Mouse (Mus musculus) liver, embryonic 11.5 days (tissue): ENCODE measurements at regions not wholly inside any gene's neighbourhood (a gene's known extent, or its start where the extent isn't known, plus 50 kb on each side); places are given as distances from the start of the nearest gene placed in this dataset.

Source experiments
- ATAC-seq: fragments of 200-750 bp; cut with Nextera tagmentation; replicated peaks from 2 replicates; pipeline ENCODE4 v1.8.0; 2017; ENCODE audit warnings: moderate number of reproducible peaks, mild to moderate bottlenecking, moderate TSS enrichment, moderate library complexity; ENCODE audit not compliant: low FRiP score
- DNase-seq: peaks from one replicate; pipeline ENCODE4 v3.0.0-alpha.2; 2017; ENCODE audit warnings: low spot score
- H3K27ac ChIP-seq: fragments of 300-500 bp; sonication (generic); 2 replicates; pipeline ENCODE4 v1.5.1; 2014; ENCODE audit warnings: mild to moderate bottlenecking, low read depth, low read length, control low read depth
- H3K27me3 ChIP-seq: fragments of 300-500 bp; sonication (generic); replicated peaks from 2 replicates; pipeline ENCODE4 v1.6.1; 2014; ENCODE audit warnings: low read length, mixed read lengths; ENCODE audit not compliant: control insufficient read depth, insufficient read depth
- H3K36me3 ChIP-seq: fragments of 300-500 bp; sonication (generic); 2 replicates; pipeline ENCODE4 v1.6.1; 2014; ENCODE audit warnings: mild to moderate bottlenecking, low read length, moderate library complexity, mixed read lengths; ENCODE audit not compliant: control insufficient read depth, insufficient read depth
- H3K4me1 ChIP-seq: fragments of 300-500 bp; sonication (generic); replicated peaks from 2 replicates; pipeline ENCODE4 v1.6.1; 2014; ENCODE audit warnings: low read length, mixed read lengths; ENCODE audit not compliant: control insufficient read depth, insufficient read depth
- H3K4me2 ChIP-seq: fragments of 300-500 bp; sonication (generic); 2 replicates; pipeline ENCODE4 v1.6.1; 2014; ENCODE audit warnings: mild to moderate bottlenecking, control low read depth, moderate library complexity
- H3K4me3 ChIP-seq: fragments of 300-500 bp; sonication (generic); 2 replicates; pipeline ENCODE4 v1.5.1; 2014; ENCODE audit warnings: low read depth, low read length, control low read depth
- H3K9ac ChIP-seq: fragments of 300-500 bp; sonication (generic); 2 replicates; pipeline ENCODE4 v1.6.1; 2014; ENCODE audit warnings: low read depth, low read length, control low read depth
- H3K9me3 ChIP-seq: fragments of 300-500 bp; sonication (generic); 2 replicates; pipeline ENCODE4 v1.6.1; 2016; ENCODE audit warnings: low read length, inconsistent platforms, mixed read lengths; ENCODE audit not compliant: control insufficient read depth
- WGBS: fragments of 180-500 bp; shearing (Covaris S2); extraction: QIAGEN DNeasy Blood & Tissue Kit; methylation state at CpG from one replicate; pipeline ENCODE4 v1.1.7; 2014; 5-methylcytosine and 5-hydroxymethylcytosine counted together

DNA sequence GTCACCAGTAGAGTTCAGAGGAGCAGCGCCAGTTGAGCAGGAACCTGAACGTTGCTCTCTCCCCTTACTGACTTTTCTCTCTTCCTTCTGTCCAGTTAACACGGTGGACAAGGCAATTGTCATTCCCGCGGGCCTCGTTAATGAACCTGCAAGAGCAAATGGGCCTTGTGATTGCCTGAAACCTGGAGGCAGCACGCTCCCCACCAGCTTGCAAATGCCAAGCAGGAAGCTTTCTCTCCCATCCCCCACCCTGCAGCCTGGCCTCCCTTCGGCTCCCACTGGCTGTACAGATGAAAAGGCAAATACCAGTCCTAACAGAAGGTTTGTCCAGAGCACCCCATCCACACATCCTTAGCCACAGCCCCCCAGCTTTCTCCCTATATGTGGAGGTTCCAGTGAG lies 298.3 kb downstream of the Bcor start:
- Histone ChIP-seq H3K9ac (no peak overlapping the region), H3K27me3 (peaks cover 29% of the 10 kb centered on the region), H3K27ac (no peak overlapping the region), H3K36me3 (no peaks in the 10 kb centered on the region), H3K9me3 (no peaks in the 10 kb centered on the region), H3K4me1 (no peaks in the 10 kb centered on the region), H3K4me3 (no peak overlapping the region), H3K4me2 (no peak overlapping the region)
- DNase-seq (no peak), ATAC-seq (no peak)
- 23% methylated on average over 8 of the region's 8 CpGs for WGBS

DNA sequence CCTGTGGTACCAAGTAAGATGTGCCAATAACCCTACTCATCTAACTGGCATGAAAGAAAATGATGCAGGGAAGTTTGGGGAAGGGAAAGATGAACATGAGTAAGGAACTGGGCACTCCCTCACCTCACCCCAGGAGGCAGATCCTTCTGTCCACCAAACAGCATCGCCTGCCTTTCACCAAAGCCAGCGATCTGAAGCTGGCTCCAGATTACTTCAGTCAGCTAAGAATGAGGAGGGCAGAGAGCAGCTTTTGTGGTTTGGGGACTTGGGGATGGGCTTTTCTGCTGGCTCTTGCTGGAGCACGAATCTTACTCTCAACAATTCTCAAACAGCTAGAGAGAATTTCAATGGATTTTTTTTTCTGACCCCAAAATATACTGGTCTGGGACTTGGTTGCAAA lies 297.0 kb downstream of the Bcor start:
- no peak for ATAC-seq

GRCm38 (mm10) chrX:11873913-11874312 lies 286.2 kb downstream of the Bcor start:
- H3K9me3 ChIP-seq, result no peaks in the 10 kb centered on the region
- H3K4me3 ChIP-seq, result no peak overlapping the region
- 77% methylated on average over 6 of the region's 6 CpGs for WGBS
- no peak overlapping the region for H3K4me2 ChIP-seq
- no peak overlapping the region for H3K9ac ChIP-seq
- DNase-seq, result no peak
- no peaks in the 10 kb centered on the region for H3K4me1 ChIP-seq
- ATAC-seq, result no peak
- no peak overlapping the region for H3K27ac ChIP-seq
- H3K36me3 ChIP-seq, result no peaks in the 10 kb centered on the region
- H3K27me3 ChIP-seq, result no peaks in the 10 kb centered on the region; the same call in 1 of the 2 replicates

More for the DNA sequence above, 297.0 kb downstream of the Bcor start:
- H3K36me3 ChIP-seq, result no peaks in the 10 kb centered on the region
- 44% methylated on average over 3 of the region's 3 CpGs for WGBS
- H3K4me2 ChIP-seq, result no peak overlapping the region
- no peaks in the 10 kb centered on the region for H3K4me1 ChIP-seq
- H3K27me3 ChIP-seq, result peaks cover 29% of the 10 kb centered on the region
- H3K27ac ChIP-seq, result no peak overlapping the region
- no peak for DNase-seq
- no peak overlapping the region for H3K9ac ChIP-seq
- H3K4me3 ChIP-seq, result no peak overlapping the region
- no peaks in the 10 kb centered on the region for H3K9me3 ChIP-seq

GRCm38 (mm10) chrX:11876636-11877035 lies 283.5 kb downstream of the Bcor start:
- no peak for ATAC-seq
- 74% methylated on average over 7 of the region's 7 CpGs for WGBS

DNA sequence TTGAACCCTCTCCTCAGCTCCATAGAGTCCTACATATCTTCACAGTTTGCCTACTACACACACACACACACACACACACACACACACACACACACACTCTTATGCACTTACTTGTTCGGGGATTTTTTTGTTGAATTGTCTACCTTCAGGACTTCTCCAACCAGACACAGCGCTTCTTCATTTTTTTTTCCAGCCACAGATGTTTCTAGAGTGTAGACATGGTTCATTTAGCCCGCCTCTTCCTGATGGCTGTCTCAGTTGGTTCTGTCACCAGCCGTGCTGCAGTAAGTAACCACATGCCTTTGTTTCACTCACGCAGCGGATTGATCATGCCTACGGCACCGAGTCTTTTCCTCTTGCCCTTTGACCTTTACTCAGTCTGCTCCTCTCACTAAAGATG lies 282.1 kb downstream of the Bcor start:
- H3K4me2 ChIP-seq, result no peak overlapping the region
- 77% methylated on average over 8 of the region's 8 CpGs for WGBS
- no peaks in the 10 kb centered on the region; the same call in 1 of the 2 replicates for H3K27me3 ChIP-seq

More at GRCm38 (mm10) chrX:11876636-11877035, 283.5 kb downstream of the Bcor start:
- H3K9ac ChIP-seq, result no peak overlapping the region
- H3K4me1 ChIP-seq, result no peaks in the 10 kb centered on the region
- no peak overlapping the region for H3K27ac ChIP-seq
- no peak overlapping the region for H3K4me2 ChIP-seq
- DNase-seq, result no peak
- H3K36me3 ChIP-seq, result no peaks in the 10 kb centered on the region
- H3K27me3 ChIP-seq, result no peaks in the 10 kb centered on the region; the same call in 1 of the 2 replicates
- no peak overlapping the region for H3K4me3 ChIP-seq
- H3K9me3 ChIP-seq, result no peaks in the 10 kb centered on the region

DNA sequence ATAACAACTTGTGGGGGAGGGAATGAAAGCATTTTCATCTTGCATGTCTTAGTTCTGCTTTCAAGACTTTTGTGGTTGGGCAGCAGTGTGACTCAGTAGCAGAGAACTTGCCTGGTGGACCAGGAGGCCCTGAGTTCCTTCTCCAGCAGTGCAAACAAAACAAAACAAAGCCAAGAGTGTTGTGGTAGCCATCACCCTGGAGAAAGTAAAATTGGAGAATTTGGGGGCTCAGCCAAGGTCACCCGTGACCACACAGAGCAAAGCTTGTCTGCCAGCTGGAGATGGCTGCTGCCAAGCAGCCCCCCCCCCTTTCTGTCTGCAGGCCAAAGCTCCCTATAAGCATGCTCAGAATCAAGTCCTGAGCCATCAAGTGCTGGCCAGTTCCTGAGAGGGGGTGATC lies 279.2 kb downstream of the Bcor start:
- no peak overlapping the region for H3K9ac ChIP-seq
- no peak overlapping the region for H3K27ac ChIP-seq
- no peaks in the 10 kb centered on the region for H3K36me3 ChIP-seq
- no peak overlapping the region for H3K4me2 ChIP-seq
- ATAC-seq (no peak), DNase-seq (no peak)
- H3K4me1 ChIP-seq, result no peaks in the 10 kb centered on the region
- no peak overlapping the region for H3K4me3 ChIP-seq
- H3K9me3 ChIP-seq, result no peaks in the 10 kb centered on the region
- H3K27me3 ChIP-seq, result no peaks in the 10 kb centered on the region
- WGBS, result 100% methylated on average over 1 of the region's 1 CpGs

More for the DNA sequence above, 282.1 kb downstream of the Bcor start:
- Histone ChIP-seq H3K9ac (no peak overlapping the region), H3K36me3 (no peaks in the 10 kb centered on the region), H3K9me3 (no peaks in the 10 kb centered on the region), H3K4me1 (no peaks in the 10 kb centered on the region), H3K27ac (no peak overlapping the region), H3K4me3 (no peak overlapping the region)
- DNase-seq, result no peak
- no peak for ATAC-seq

GRCm38 (mm10) chrX:11883738-11884716 lies 276.1 kb downstream of the Bcor start:
- Histone ChIP-seq H3K9ac (no peak overlapping the region), H3K4me2 (no peak overlapping the region), H3K4me1 (no peaks in the 10 kb centered on the region), H3K9me3 (no peaks in the 10 kb centered on the region), H3K27me3 (0 out of 2 replicates have a peak, but pooled peaks cover 3% of the 10 kb centered on the region), H3K36me3 (no peaks in the 10 kb centered on the region), H3K4me3 (no peak overlapping the region), H3K27ac (no peak overlapping the region)
- ATAC-seq, result no peak
- 69% methylated on average over 10 of the region's 10 CpGs for WGBS
- no peak for DNase-seq

DNA sequence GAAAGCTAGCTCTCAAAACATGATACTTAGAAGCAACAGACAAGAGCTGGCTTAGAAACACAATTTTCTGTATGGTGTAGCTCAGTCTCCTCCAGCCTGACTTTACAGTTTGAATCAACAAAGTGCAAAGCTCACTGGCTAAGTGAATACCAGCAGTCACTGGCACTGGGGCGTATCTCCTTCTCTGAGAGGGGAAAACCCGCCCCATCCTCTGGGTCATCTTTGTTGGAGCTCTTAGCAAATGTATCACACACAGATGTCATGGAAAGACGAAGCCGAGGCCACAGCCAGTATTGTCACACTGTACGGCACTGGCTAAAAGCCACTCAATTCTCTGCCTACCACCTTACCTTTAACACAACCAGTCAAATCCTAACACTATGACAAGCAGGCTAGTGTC lies 267.8 kb downstream of the Bcor start:
- Histone ChIP-seq H3K27me3 (peaks cover 8% of the 10 kb centered on the region), H3K4me1 (peaks cover 5% of the 10 kb centered on the region), H3K9ac (no peak overlapping the region), H3K9me3 (no peaks in the 10 kb centered on the region), H3K36me3 (no peaks in the 10 kb centered on the region), H3K27ac (no peak overlapping the region), H3K4me3 (no peak overlapping the region), H3K4me2 (no peak overlapping the region)
- WGBS, result 84% methylated on average over 5 of the region's 5 CpGs
- DNase-seq (no peak), ATAC-seq (no peak)
